Mouse (Mus musculus): ENCODE data around the gene Yju2. TPM values are rescaled to one million over a fixed set of nuclear protein-coding genes. Genes with fewer than 3 reads are reported as not detected.
A peak's percentile ranks its signal among the peaks of the same experiment; 100 is the strongest.

Yju2 gene
- total RNA-seq, 1 experiment from 2014 or later: 24.3 TPM

DNA sequence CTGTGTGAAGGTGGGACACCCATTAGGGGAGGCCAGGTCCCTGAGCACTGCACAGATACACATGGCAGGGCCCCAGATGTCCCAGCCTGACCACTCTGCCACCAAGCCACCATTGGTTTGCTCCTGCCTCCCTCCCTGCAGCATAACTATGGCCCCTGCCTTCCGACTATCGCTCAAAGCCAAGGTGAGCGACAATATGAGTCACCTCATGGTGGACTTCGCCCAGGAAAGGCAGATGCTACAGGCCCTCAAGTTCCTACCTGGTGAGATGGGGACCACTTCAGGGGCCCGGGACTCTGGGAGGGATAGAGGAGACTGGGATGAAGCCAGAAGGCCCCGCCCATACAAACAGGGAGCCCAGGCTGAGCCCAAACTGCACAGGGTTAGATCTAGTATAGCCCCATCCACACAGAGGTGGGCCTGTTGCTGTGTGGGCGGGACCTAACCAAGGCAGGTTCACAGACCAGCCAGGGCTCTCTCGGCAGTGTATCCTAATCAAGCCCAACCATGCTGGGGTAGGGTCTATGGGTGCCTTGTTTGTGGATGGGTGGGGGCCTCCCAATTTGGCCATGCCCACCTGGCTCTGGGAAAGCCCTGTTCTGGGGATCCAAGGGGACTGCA is 31.5 kb downstream of the Yju2 start:
- no peak for ATAC-seq (replicated peaks in 1 of 2; ENCODE audit: insufficient read depth in 1 of 2, low FRiP score in 2 of 2, low TSS enrichment in 1 of 2, low read depth in 1 of 2, poor library complexity in 2 of 2, severe bottlenecking in 2 of 2)

DNA sequence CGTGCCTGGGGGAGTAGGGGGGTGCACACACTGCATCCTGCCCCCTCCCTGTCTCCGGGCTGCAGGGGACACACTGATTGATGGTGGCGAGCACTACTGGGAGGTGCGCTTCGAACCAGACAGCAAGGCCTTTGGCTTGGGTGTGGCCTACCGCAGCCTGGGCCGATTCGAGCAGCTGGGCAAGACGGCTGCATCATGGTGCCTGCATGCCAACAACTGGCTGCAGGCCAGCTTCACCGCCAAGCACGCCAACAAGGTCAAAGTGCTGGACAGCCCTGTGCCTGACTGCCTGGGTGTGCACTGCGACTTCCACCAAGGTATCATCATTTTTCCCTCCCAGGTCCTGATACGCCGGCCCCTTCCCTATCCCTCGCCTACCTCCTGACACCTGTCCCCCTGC is 37.1 kb downstream of the Yju2 start:
- ATAC-seq (replicated peaks in 1 of 2; ENCODE audit: insufficient read depth in 1 of 2, low FRiP score in 2 of 2, low TSS enrichment in 1 of 2, low read depth in 1 of 2, poor library complexity in 2 of 2, severe bottlenecking in 2 of 2): no peak

- ATAC-seq (replicated peaks in 1 of 2; ENCODE audit: insufficient read depth in 1 of 2, low FRiP score in 2 of 2, low TSS enrichment in 1 of 2, low read depth in 1 of 2, poor library complexity in 2 of 2, severe bottlenecking in 2 of 2): no peak
Measured at GRCm38 (mm10) chr17:55999794-56000499, 41.0 kb downstream of the Yju2 start.

GRCm38 (mm10) chr17:56003000-56003399 is 44.1 kb downstream of the Yju2 start:
- ATAC-seq (replicated peaks in 1 of 2; ENCODE audit: insufficient read depth in 1 of 2, low FRiP score in 2 of 2, low TSS enrichment in 1 of 2, low read depth in 1 of 2, poor library complexity in 2 of 2, severe bottlenecking in 2 of 2): peak in 1 of 2 experiments; percentile 31; a peak in 1 of 4 replicates

DNA sequence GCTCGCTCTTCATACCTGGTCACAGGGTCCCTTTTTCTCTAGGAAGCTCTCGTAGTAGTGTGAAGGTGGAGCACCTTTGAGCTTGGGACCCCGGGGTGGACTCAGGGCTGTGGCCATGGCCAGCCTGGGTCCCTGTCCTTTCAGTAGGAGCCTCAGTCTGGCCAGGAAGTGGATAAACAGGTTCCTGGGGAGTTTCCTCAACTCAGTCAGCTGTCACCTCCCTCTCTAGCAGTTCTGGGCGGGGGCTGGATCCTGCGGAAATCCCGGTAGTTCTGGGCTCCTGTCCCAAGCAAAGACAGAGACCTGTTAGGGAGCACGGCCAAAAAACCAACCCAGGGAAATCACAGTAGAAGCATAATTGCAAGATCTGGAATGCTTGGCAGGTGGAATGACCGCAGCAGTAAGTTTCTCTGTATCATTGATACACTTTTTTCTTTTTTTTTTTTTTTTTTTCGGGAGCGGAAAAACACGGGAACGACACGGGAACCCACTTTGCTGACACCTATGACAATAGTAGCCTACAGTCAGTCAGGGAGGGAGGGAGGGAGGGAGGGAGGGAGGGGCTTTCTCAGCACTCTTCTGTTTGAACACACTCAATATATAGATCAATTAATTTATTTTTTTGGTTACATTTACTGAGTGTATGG is 46.6 kb downstream of the Yju2 start, which contains the start of the genes Stap2 and Mpnd:
Gene Stap2 (minus strand): TSS at position 170 of the 647 bp plus-strand sequence.
Gene Mpnd (plus strand): TSS at position 297 of the 647 bp plus-strand sequence.
- no peak for ATAC-seq (replicated peaks in 1 of 2; ENCODE audit: insufficient read depth in 1 of 2, low FRiP score in 2 of 2, low TSS enrichment in 1 of 2, low read depth in 1 of 2, poor library complexity in 2 of 2, severe bottlenecking in 2 of 2)

DNA sequence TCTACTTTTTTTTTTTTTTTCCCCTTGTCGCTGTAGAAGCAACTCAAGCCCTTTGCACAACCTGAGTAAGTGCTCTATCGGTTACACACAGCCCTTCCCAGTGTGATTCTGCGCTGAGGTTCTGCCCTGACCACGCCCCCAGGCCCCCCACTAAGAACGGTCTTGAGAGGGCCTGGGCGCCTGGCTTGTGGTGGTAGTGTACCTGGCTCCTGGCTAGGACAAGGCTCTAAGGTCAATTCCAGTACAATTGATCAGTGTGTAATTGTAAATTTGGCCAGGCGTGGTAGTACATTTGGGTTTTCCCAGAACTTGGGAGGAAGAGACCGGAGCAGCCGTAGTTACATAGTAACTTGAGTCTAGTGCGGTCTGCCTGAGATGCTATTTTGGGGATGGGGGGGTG is 48.1 kb downstream of the Yju2 start:
- no peak for ATAC-seq (replicated peaks in 1 of 2; ENCODE audit: insufficient read depth in 1 of 2, low FRiP score in 2 of 2, low TSS enrichment in 1 of 2, low read depth in 1 of 2, poor library complexity in 2 of 2, severe bottlenecking in 2 of 2)

DNA sequence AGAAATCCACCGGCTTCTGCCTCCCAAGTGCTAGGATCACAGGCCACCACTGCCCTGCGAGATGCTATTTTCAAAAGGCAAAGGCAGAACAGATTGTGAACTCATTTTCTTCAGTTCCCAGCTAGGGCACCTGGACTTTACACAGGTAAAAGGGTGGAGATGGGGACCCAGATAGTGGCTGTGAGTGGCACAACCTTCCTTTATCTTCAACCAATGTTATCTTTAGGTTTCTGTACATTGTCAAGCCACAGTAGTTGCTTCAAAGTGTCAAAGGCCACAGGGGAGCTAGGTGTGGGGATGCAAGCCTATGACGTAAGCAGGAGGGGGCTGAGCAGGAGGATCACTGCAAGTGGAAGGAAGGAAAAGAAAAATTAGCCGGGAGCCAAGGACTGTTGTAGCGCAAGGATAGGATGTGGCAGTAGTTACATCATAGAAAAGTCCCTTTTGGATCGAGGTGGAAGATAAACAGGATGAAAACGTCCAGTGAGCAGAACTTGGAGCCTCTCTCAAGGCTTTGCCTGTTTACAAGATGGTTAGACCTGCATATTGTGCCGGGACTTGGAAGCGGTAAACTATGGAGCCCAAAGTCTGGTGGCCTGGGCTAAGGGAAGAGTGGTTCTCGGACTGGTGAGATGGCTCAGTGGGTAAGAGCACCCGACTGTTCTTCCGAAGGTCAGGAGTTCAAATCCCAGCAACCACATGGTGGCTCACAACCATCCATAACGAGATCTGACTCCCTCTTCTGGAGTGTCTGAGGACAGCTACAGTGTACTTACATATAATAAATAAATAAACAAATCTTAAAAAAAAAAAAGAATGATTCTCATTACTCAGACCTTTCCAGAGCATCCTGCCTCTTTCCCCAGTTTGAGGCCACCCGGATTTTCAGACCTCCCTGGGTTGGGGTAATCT is 48.8 kb downstream of the Yju2 start:
- ATAC-seq (replicated peaks in 1 of 2; ENCODE audit: insufficient read depth in 1 of 2, low FRiP score in 2 of 2, low TSS enrichment in 1 of 2, low read depth in 1 of 2, poor library complexity in 2 of 2, severe bottlenecking in 2 of 2): no peak

GRCm38 (mm10) chr17:56008356-56009087 is 49.6 kb downstream of the Yju2 start:
- peak; percentile 92 for ATAC-seq (replicated peaks in 1 of 2; ENCODE audit: insufficient read depth in 1 of 2, low FRiP score in 2 of 2, low TSS enrichment in 1 of 2, low read depth in 1 of 2, poor library complexity in 2 of 2, severe bottlenecking in 2 of 2)

DNA sequence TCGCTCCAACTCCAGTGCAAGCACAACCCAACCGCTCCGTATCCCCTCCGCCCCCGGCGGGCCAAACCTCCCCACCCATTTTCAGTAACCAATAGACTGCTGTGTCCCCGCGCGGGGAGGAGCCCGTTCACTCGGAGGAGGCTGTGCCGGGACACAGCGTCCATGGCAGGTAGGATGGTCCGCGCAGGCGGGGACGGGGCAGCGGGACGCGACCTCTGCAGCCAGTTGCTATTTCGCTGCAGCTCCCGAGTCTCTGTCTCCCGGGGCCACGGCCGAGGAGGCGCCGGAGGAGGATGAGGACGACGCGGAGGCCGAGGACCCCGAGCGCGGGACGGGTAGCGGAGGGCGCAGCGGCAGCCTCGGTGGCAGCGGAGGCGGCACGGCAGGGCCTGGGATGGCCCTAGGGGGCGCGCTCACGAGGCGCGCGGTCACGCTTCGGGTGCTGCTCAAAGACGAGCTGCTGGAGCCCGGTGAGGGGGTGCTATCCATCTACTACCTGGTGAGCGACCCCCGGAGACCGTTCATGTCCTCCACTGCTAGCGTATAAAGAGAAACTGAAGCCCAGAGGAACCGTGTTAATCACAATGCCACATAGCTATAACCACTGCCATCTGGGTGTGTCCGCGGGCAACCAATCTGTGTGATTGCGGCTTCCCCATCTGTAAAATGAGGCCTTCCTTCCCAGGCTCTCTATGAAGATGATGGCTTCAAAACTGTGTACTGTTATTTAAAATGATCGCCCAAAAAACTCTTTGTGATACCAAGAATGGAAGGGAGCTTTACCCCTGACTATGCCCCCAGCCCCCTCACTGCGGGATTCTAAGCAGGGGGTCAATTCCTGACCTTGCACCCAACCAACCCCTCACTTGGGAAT is 50.4 kb downstream of the Yju2 start:
- ATAC-seq (replicated peaks in 1 of 2; ENCODE audit: insufficient read depth in 1 of 2, low FRiP score in 2 of 2, low TSS enrichment in 1 of 2, low read depth in 1 of 2, poor library complexity in 2 of 2, severe bottlenecking in 2 of 2): peak; percentile 92 to 93

GRCm38 (mm10) chr17:56009962-56010240 is 51.0 kb downstream of the Yju2 start:
- no peak for ATAC-seq (replicated peaks in 1 of 2; ENCODE audit: insufficient read depth in 1 of 2, low FRiP score in 2 of 2, low TSS enrichment in 1 of 2, low read depth in 1 of 2, poor library complexity in 2 of 2, severe bottlenecking in 2 of 2)

GRCm38 (mm10) chr17:56010255-56010654 is 51.4 kb downstream of the Yju2 start:
- ATAC-seq (replicated peaks in 1 of 2; ENCODE audit: insufficient read depth in 1 of 2, low FRiP score in 2 of 2, low TSS enrichment in 1 of 2, low read depth in 1 of 2, poor library complexity in 2 of 2, severe bottlenecking in 2 of 2): no peak

- ATAC-seq (replicated peaks in 1 of 2; ENCODE audit: insufficient read depth in 1 of 2, low FRiP score in 2 of 2, low TSS enrichment in 1 of 2, low read depth in 1 of 2, poor library complexity in 2 of 2, severe bottlenecking in 2 of 2): 0 out of 4 replicates have a peak, but pooled peaks of 1 of the 2 experiments have one; percentile 21
Measured at GRCm38 (mm10) chr17:56010681-56011080, 51.8 kb downstream of the Yju2 start.

DNA sequence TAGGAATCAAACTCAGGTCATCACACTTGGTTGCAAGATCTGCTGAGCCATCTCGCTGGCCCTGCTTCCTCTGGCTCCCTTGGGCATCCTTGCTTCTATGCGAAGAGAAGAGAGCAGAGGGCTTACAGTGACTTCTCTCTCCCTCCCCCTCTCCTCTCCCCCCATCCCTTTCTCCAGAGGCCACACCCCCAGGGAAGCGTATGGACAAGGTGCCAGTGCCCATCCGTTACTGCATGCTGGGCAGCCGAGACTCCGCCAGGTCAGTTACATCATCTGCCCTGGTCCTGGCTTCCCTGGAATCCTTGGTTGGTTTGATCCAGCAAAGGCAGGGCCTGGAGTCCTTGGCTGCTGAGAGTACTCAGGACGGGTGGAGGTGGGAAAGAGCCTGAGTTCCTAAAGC is 52.5 kb downstream of the Yju2 start:
- no peak for ATAC-seq (replicated peaks in 1 of 2; ENCODE audit: insufficient read depth in 1 of 2, low FRiP score in 2 of 2, low TSS enrichment in 1 of 2, low read depth in 1 of 2, poor library complexity in 2 of 2, severe bottlenecking in 2 of 2)

- ATAC-seq (replicated peaks in 1 of 2; ENCODE audit: insufficient read depth in 1 of 2, low FRiP score in 2 of 2, low TSS enrichment in 1 of 2, low read depth in 1 of 2, poor library complexity in 2 of 2, severe bottlenecking in 2 of 2): no peak
Measured at GRCm38 (mm10) chr17:56015293-56015692, 56.4 kb downstream of the Yju2 start.

- ATAC-seq (replicated peaks in 1 of 2; ENCODE audit: insufficient read depth in 1 of 2, low FRiP score in 2 of 2, low TSS enrichment in 1 of 2, low read depth in 1 of 2, poor library complexity in 2 of 2, severe bottlenecking in 2 of 2): no peak
Measured at GRCm38 (mm10) chr17:56016382-56016781, 57.5 kb downstream of the Yju2 start.

Data from hematopoietic stem cell, adult 5-6 weeks (primary cell).